Mouse (Mus musculus) frontal cortex, postnatal 10 days (tissue): ENCODE data around the gene Prpmp5.
"Not testable (repeated sequence)": the region's sequence is repeated elsewhere in the genome, so short reads cannot be mapped to it uniquely, and the experiment has no call there.

Source experiments
- DNase-seq, 2 experiments: peaks; one replicate each; pipeline ENCODE4 v3.0.0; 2022; ENCODE audit warnings: low spot score in 2 of 2, mixed read lengths in 1 of 2

The Prpmp5 gene

DNA sequence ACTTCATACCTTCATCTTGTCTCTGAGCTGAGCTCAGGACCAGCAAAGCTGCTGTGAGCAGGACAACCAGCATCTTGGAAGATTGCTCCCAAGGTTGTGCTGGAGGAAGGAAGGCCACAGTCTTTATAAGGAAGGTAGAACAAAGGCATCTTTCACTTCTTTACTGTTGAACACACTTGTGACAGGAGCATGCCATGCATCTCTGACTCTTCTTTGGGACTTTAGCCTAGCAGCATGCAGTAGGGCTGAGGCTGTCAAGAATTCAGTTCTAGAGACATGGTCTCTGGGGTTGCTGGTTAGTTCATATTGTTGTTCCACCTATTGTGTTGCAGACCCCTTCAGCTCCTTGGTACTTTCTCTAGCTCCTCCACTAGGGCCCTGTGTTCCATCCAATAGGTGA, at the start of gene Prpmp5:
Gene Prpmp5 (minus strand): TSS at position 101 of the 400 bp plus-strand sequence.
- not testable (repeated sequence) for DNase-seq

GRCm38 (mm10) chr6:132364034-132364433, 49.5 kb upstream of the Prpmp5 start, which contains the start of gene Gm8882:
TSS of gene Gm8882 (minus strand) at chr6:132364134.
- not testable (repeated sequence) for DNase-seq
